Mouse (Mus musculus): ENCODE measurements around the gene Lgi4. TPM values are rescaled to one million over a fixed set of nuclear protein-coding genes. Genes with fewer than 3 reads are reported as not detected.

Lgi4 gene
- polyA plus RNA-seq, 1 experiment = 35.6 TPM

DNA sequence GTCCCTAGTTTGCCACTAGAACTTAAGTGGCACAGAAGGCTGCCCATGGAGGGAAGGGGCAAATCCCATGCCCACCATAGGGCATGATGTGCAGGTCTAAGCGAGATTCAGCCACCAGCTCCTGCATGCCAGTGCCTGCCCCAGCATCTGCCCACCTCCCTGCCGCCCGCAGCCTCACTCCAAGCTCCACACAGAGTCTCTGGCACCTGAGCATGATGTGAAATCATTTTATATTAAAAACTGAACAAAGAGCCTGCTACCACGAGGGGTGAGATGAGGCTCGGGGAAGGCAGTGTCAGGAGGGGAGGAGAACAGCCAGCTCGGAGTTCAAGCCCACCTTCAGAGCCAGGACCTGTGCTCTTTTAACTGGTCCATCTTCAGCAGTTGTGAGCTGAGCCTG, 11.2 kb downstream of the Lgi4 start:
- H3K4me3 ChIP-seq (ENCODE audit: insufficient read depth, low read length) = no peak overlapping the region
- no peak for TF ChIP-seq POLR2A (IDR thresholded peaks at IDR 0.05; ENCODE audit: extremely low read depth, insufficient read depth, low read length)
- no peak for TF ChIP-seq CTCF (IDR thresholded peaks at IDR 0.05; ENCODE audit: extremely low read depth, insufficient read depth, low read length)
- no peaks in the 10 kb centered on the region; the same call in 1 of the 2 replicates for H3K4me1 ChIP-seq (ENCODE audit: control insufficient read depth, insufficient read depth, low read length)
- H3K27ac ChIP-seq (ENCODE audit: insufficient read depth, low read length) = no peak overlapping the region

DNA sequence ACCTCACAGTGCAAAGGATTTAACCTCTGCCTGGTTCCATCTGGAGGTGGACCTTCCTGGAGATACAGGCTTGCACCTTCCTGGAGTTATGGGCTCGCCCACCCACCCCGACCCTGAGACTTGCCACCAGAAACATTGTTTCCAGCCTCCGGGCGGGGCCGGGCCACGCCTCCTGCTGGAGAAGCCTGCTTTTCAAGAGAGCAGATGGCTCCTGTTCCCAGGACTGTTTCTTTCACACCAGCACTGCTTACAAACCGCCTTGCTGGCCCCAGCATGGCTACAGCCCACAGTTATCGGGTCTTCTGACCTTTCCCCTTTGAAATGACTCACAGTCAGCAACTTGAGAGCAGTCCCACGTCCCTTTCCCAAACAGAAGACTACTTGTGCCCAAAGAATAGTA, 13.2 kb downstream of the Lgi4 start:
- Histone ChIP-seq H3K27ac (ENCODE audit: insufficient read depth, low read length) (no peak overlapping the region), H3K4me3 (ENCODE audit: insufficient read depth, low read length) (no peak overlapping the region), H3K4me1 (ENCODE audit: control insufficient read depth, insufficient read depth, low read length) (no peaks in the 10 kb centered on the region; the same call in 1 of the 2 replicates)
- TF ChIP-seq CTCF (IDR thresholded peaks at IDR 0.05; ENCODE audit: extremely low read depth, insufficient read depth, low read length) = no peak

DNA sequence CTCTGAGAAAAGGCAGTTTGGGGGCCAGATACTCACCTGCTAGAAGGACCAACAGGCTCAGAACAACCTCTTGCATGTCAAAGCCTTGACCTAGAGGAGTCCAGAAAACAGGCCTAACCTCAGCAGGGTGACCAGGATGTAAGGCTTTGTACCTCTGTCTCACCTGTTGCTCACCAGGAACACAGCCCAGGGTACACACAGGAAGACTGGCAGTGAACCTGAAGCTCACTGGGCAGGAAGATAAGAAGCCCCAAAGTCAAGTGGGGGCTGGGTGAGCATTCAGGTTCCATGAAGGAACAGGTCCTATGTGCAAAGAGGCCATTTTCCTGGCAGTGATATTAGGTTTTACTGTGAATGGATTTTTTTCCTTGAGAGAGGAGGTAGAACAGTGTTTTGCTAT, 14.4 kb downstream of the Lgi4 start:
- Histone ChIP-seq H3K27ac (ENCODE audit: insufficient read depth, low read length) (no peak overlapping the region), H3K4me1 (ENCODE audit: control insufficient read depth, insufficient read depth, low read length) (no peaks in the 10 kb centered on the region; the same call in 1 of the 2 replicates)

DNA sequence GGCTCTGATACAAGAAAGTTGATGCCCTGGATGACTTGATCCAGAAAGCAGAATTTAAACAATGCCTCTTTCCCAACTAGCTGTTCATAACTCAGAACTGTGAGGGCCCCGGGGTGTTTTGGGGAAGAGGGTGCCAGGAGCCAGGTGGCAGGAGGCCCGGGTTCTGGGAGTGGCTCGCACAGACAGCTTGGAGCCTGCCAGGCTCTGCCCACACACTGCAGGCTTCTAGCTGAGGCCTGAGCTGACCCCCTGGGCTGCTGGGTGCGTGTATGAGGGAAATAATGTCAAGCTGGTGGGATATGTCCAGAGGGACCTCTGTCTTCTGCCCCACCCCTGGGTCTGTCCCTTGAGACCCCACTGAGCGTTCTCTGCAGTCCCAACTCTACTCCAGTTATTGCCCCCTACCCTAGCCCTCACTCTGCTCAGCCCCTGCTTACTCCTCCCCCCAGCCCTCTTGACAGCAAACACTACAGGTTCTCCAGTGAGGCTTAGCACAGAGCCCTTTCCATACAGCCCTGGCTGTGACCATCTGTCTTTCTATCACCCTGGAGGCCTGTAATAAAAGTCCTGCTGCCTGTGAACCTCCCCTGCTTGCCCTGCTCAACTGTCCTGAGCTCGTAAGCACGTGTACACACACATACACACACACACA, 15.0 kb downstream of the Lgi4 start:
- no peak for TF ChIP-seq POLR2A (IDR thresholded peaks at IDR 0.05; ENCODE audit: extremely low read depth, insufficient read depth, low read length)
- TF ChIP-seq CTCF (IDR thresholded peaks at IDR 0.05; ENCODE audit: extremely low read depth, insufficient read depth, low read length) = no peak
- Histone ChIP-seq H3K4me1 (ENCODE audit: control insufficient read depth, insufficient read depth, low read length) (no peaks in the 10 kb centered on the region; the same call in 1 of the 2 replicates), H3K4me3 (ENCODE audit: insufficient read depth, low read length) (no peak overlapping the region), H3K27ac (ENCODE audit: insufficient read depth, low read length) (0 out of 2 replicates have a peak overlapping the region, but pooled peaks have one; percentile 32)

More for the DNA sequence above, 14.4 kb downstream of the Lgi4 start:
- TF ChIP-seq POLR2A (IDR thresholded peaks at IDR 0.05; ENCODE audit: extremely low read depth, insufficient read depth, low read length) = no peak
- TF ChIP-seq CTCF (IDR thresholded peaks at IDR 0.05; ENCODE audit: extremely low read depth, insufficient read depth, low read length) = no peak
- H3K4me3 ChIP-seq (ENCODE audit: insufficient read depth, low read length) = no peak overlapping the region

DNA sequence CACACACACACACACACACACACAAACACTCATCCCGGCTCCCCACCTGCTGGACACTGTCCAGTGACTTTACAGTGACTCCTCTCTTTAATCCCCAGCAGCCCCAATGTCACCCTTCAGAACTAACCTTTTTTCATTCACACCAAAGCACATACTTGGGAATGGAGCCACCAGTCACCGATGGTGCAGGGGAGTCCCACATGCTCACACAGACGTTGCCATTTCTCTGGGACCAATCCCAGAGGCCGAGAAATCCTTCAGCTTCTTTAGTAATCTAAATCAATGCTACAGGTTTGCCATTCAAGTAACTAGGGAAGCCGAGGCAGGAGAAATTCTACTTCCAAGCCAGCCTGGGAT, 15.5 kb downstream of the Lgi4 start:
- Histone ChIP-seq H3K27ac (ENCODE audit: insufficient read depth, low read length) (no peak overlapping the region), H3K4me1 (ENCODE audit: control insufficient read depth, insufficient read depth, low read length) (no peaks in the 10 kb centered on the region; the same call in 1 of the 2 replicates)
- TF ChIP-seq POLR2A (IDR thresholded peaks at IDR 0.05; ENCODE audit: extremely low read depth, insufficient read depth, low read length) (no peak), CTCF (IDR thresholded peaks at IDR 0.05; ENCODE audit: extremely low read depth, insufficient read depth, low read length) (no peak)

DNA sequence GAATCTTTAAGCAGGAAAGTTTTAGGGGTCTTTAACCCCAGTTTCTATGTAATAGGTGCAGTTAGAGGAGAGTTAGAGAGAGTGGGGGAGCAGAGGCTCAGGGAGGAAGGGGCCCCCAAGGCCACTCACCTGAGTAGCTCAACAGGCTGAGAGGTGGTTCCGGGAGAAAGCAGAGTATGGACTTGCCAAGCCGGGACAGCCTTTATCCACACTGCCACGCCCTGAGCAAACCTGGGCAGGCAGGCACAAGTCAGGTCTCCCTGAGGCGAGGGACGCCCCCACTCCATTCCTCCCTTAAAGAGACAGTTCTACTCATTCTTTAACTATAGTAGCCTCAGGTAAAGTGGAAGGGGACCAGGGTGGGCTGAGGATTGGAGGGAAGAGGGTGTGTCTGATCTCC, 17.4 kb downstream of the Lgi4 start, which contains the start of gene Fxyd3:
Gene Fxyd3 (minus strand): TSS at position 213 of the 400 bp plus-strand sequence.
- Histone ChIP-seq H3K27ac (ENCODE audit: insufficient read depth, low read length) (peak within 1 kb of the TSS; percentile 80), H3K4me3 (ENCODE audit: insufficient read depth, low read length) (no peak within 1 kb of the TSS), H3K4me1 (ENCODE audit: control insufficient read depth, insufficient read depth, low read length) (no peaks in the 10 kb centered on the region; the same call in 1 of the 2 replicates)
- TF ChIP-seq POLR2A (IDR thresholded peaks at IDR 0.05; ENCODE audit: extremely low read depth, insufficient read depth, low read length) = no peak
- no peak for TF ChIP-seq CTCF (IDR thresholded peaks at IDR 0.05; ENCODE audit: extremely low read depth, insufficient read depth, low read length)

More for the DNA sequence above, 15.5 kb downstream of the Lgi4 start:
- no peak overlapping the region for H3K4me3 ChIP-seq (ENCODE audit: insufficient read depth, low read length)

DNA sequence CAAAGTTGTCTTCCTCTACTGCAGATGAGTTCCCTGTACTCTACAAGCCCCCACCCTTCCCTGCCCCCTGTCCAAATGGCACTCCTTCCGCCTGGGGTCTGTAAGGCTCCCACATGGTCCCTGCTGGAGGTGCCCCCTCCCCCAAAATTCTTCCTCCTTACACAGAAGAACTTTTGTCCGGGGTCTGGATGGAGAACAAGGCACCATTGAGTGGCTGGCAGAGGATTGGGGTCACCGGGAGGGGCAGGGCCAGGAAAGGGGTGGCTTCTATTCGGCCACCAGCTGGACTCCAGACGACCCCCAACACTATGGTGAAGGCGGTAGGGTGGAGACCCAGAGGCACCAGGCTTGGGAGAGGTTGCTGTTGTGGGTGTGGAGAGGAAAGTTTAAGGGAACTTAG, 18.3 kb downstream of the Lgi4 start:
- no peak overlapping the region for H3K4me3 ChIP-seq (ENCODE audit: insufficient read depth, low read length)
- no peak for TF ChIP-seq POLR2A (IDR thresholded peaks at IDR 0.05; ENCODE audit: extremely low read depth, insufficient read depth, low read length)
- no peak for TF ChIP-seq CTCF (IDR thresholded peaks at IDR 0.05; ENCODE audit: extremely low read depth, insufficient read depth, low read length)
- H3K4me1 ChIP-seq (ENCODE audit: control insufficient read depth, insufficient read depth, low read length) = no peaks in the 10 kb centered on the region; the same call in 1 of the 2 replicates
- peak overlapping the region; percentile 80 for H3K27ac ChIP-seq (ENCODE audit: insufficient read depth, low read length)

DNA sequence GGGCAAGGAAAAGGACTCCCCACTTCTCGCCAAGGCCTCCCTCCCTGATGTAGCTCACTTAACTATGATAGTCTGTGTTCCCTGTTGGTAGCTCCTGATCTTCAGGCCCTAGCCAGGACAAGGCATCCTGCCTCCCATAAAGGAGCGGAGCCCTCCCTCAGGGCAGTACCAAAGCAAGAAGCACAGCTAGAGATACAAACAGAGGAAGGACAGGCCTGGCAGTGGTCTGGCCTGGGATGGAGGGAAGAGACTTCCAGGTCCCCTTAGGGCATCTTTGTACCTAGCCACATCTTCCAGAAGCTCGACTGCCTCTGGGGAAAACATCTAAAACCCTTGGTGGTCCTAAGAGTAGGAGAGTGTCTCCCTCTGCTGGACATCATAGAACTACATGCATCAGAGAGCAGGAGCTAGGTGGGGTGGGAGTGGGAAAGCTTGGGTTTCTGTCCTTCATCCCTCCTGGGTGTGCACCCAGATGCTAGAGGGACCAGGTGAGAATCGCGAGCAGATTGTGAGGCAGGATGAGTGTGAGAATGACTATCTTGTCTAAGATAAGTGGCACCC, 18.8 kb downstream of the Lgi4 start:
- H3K4me1 ChIP-seq (ENCODE audit: control insufficient read depth, insufficient read depth, low read length) = no peaks in the 10 kb centered on the region; the same call in 1 of the 2 replicates
- peak overlapping the region; percentile 36; the same call in 1 of the 2 replicates for H3K27ac ChIP-seq (ENCODE audit: insufficient read depth, low read length)
- no peak overlapping the region for H3K4me3 ChIP-seq (ENCODE audit: insufficient read depth, low read length)
- TF ChIP-seq POLR2A (IDR thresholded peaks at IDR 0.05; ENCODE audit: extremely low read depth, insufficient read depth, low read length) = no peak
- peak; percentile 86 for TF ChIP-seq CTCF (IDR thresholded peaks at IDR 0.05; ENCODE audit: extremely low read depth, insufficient read depth, low read length)

DNA sequence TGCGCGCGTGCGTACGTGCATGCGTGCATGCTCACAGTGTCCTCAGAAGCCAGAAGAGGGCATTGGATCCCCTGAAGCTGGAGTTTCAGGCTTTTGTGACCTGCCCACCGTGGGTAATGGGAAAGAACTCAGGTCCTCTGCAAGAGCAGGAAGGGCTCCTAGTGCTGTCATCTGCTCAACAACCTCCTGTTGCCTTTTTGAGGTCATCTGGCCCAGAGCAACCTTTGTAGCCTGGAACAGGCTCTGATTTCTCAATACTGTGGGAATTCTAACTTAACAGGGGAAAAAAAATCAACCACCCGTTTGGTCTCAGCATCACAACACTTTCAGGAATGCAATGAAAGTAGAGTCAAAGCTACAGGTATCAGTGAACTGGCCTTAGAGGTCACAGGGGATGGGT, 20.5 kb downstream of the Lgi4 start:
- TF ChIP-seq CTCF (IDR thresholded peaks at IDR 0.05; ENCODE audit: extremely low read depth, insufficient read depth, low read length) (no peak), POLR2A (IDR thresholded peaks at IDR 0.05; ENCODE audit: extremely low read depth, insufficient read depth, low read length) (no peak)
- Histone ChIP-seq H3K4me3 (ENCODE audit: insufficient read depth, low read length) (no peak overlapping the region), H3K27ac (ENCODE audit: insufficient read depth, low read length) (no peak overlapping the region), H3K4me1 (ENCODE audit: control insufficient read depth, insufficient read depth, low read length) (no peaks in the 10 kb centered on the region; the same call in 1 of the 2 replicates)

DNA sequence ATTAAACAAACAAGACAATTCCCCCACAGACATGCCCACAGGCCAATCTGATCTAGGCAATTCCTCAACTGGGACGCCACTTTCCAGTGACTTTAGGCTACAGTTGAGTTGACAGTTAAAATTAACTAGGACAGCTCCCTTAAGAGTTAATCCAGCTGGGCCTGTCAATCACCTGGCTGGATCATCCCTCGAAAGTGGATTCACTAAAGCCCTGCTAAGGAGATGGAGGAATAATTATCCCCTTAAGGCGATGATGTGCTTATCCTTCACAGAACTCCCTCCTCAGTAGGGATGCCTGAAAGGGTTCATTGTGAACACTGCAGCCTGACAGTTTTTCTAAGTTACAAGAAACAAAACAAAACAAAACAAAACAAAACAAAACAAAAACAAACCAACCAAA, 21.5 kb downstream of the Lgi4 start:
- H3K27ac ChIP-seq (ENCODE audit: insufficient read depth, low read length) = no peak overlapping the region
- no peak for TF ChIP-seq POLR2A (IDR thresholded peaks at IDR 0.05; ENCODE audit: extremely low read depth, insufficient read depth, low read length)
- no peak for TF ChIP-seq CTCF (IDR thresholded peaks at IDR 0.05; ENCODE audit: extremely low read depth, insufficient read depth, low read length)
- no peak overlapping the region for H3K4me3 ChIP-seq (ENCODE audit: insufficient read depth, low read length)
- no peaks in the 10 kb centered on the region; the same call in 1 of the 2 replicates for H3K4me1 ChIP-seq (ENCODE audit: control insufficient read depth, insufficient read depth, low read length)
